Mouse (Mus musculus) forebrain, embryonic 12.5 days (tissue): ENCODE measurements around the gene Timd4. TPM values are rescaled to one million over a fixed set of nuclear protein-coding genes. Genes with fewer than 3 reads are reported as not detected.

Experiments used
- ATAC-seq: fragments of 200-750 bp; cut with Nextera tagmentation; 2 replicates; pipeline ENCODE4 v1.8.0; 2017; ENCODE audit warnings: moderate TSS enrichment; ENCODE audit not compliant: low FRiP score
- H3K27ac ChIP-seq: fragments of 300-500 bp; sonication (generic); 2 replicates; pipeline ENCODE4 v1.5.1; 2016; ENCODE audit warnings: mild to moderate bottlenecking
- H3K27me3 ChIP-seq: fragments of 300-500 bp; sonication (generic); 2 replicates; pipeline ENCODE4 v1.6.1; 2016; ENCODE audit warnings: mild to moderate bottlenecking
- H3K36me3 ChIP-seq: fragments of 300-500 bp; sonication (generic); replicated peaks from 2 replicates; pipeline ENCODE4 v1.6.1; 2016; ENCODE audit warnings: mild to moderate bottlenecking
- H3K4me1 ChIP-seq: fragments of 300-500 bp; sonication (generic); 2 replicates; pipeline ENCODE4 v1.6.1; 2016
- H3K4me2 ChIP-seq: fragments of 300-500 bp; sonication (generic); 2 replicates; pipeline ENCODE4 v1.6.1; 2016; ENCODE audit warnings: mild to moderate bottlenecking, moderate library complexity
- H3K4me3 ChIP-seq: fragments of 300-500 bp; sonication (generic); replicated peaks from 2 replicates; pipeline ENCODE4 v1.5.1; 2016; ENCODE audit warnings: mild to moderate bottlenecking
- H3K9ac ChIP-seq: fragments of 300-500 bp; sonication (generic); 2 replicates; pipeline ENCODE4 v1.6.1; 2016; ENCODE audit warnings: mild to moderate bottlenecking
- H3K9me3 ChIP-seq: fragments of 300-500 bp; sonication (generic); 2 replicates; pipeline ENCODE4 v1.6.1; 2016
- WGBS: fragments of 180-500 bp; shearing (Covaris S2); methylation state at CpG from one replicate; pipeline ENCODE4 v1.1.7; 2016; 5-methylcytosine and 5-hydroxymethylcytosine counted together
- polyA plus RNA-seq: library from polyadenylated mRNA; unstranded; fragments of >200 nt; fragmentation: Nextera tagmentation; extraction: Ambion mirVana; gene quantifications from 2 replicates; pipeline ENCODE4 v1.2.1, GENCODE M21; 2016

The Timd4 gene
- polyA plus RNA-seq, 1 experiment from 2014 or later, result 0.42 TPM

DNA sequence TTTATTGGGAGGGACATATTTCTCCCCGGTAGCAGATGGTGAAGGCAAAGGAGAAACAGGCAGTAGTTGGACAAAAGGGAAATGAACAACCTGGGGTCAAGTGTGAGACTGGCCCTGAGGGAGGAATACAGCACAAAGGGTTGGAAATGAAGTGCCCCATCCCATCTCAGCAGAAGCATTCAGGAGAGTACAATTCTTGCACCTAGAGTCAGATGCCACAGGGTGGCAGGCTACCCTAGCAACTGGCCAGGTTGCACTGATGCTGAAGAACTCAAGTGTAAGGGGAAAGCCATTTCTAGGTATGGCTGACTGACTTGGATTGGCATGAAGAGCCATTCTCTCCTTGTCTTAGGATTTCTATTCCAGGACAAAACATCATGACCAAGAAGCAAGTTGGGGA is 54.2 kb downstream of the Timd4 start:
- H3K27me3 ChIP-seq, result no peaks in the 10 kb centered on the region
- H3K4me3 ChIP-seq, result no peak overlapping the region
- no peak overlapping the region for H3K4me2 ChIP-seq
- no peak overlapping the region for H3K27ac ChIP-seq
- H3K36me3 ChIP-seq, result no peaks in the 10 kb centered on the region
- no peaks in the 10 kb centered on the region for H3K4me1 ChIP-seq
- H3K9me3 ChIP-seq, result no peaks in the 10 kb centered on the region
- no peak overlapping the region for H3K9ac ChIP-seq
- ATAC-seq, result no peak
- WGBS, result 92% methylated on average over 1 of the region's 1 CpGs

DNA sequence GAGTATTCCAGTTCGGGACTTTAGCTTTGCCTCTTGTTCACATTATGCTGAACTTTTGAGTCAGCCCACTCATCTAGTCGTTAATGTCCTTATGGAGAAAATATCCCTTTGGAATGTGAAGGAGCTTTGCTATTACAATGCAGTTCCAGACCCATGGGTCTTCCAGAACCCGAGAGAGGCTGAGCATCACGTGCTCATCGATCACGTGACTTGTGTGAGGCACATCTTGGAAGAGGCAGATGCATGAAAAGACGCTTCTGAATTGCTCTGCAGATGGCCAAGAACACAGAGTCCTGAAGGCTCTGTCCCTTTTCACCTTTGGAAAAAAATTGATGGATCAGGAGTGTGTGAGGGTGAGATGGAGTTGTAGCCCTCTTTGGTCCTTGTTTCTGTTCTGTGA is 58.0 kb downstream of the Timd4 start:
- no peaks in the 10 kb centered on the region for H3K36me3 ChIP-seq
- H3K9me3 ChIP-seq, result no peaks in the 10 kb centered on the region
- WGBS, result 73% methylated on average over 7 of the region's 7 CpGs
- H3K9ac ChIP-seq, result no peak overlapping the region
- no peak overlapping the region for H3K27ac ChIP-seq
- ATAC-seq, result no peak
- no peaks in the 10 kb centered on the region for H3K27me3 ChIP-seq
- H3K4me1 ChIP-seq, result no peaks in the 10 kb centered on the region
- no peak overlapping the region for H3K4me2 ChIP-seq
- H3K4me3 ChIP-seq, result no peak overlapping the region

DNA sequence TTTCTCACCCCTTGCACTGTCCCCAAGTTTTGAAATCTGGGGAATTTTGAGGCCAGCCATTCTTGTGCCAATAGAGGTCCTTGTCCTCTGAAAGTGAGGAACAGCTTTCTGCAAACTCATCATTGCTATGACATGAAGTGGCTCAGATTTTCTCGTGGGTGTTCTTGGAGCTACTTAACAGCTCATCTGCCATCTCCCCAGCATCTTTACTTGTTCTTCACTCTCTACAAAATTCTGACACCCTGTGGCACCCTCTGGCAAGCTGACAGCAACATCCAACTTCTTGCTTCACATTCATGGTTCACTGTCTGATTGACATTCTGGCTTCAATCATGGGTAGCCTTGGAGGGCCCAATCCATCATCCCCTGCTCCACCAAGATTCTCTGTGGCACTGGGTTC is 65.2 kb downstream of the Timd4 start:
- Histone ChIP-seq H3K27me3 (no peaks in the 10 kb centered on the region), H3K4me1 (no peaks in the 10 kb centered on the region), H3K9ac (no peak overlapping the region), H3K4me2 (no peak overlapping the region), H3K36me3 (no peaks in the 10 kb centered on the region), H3K9me3 (no peaks in the 10 kb centered on the region), H3K27ac (no peak overlapping the region), H3K4me3 (no peak overlapping the region)
- no peak for ATAC-seq
- 77% methylated on average over 1 of the region's 1 CpGs for WGBS

DNA sequence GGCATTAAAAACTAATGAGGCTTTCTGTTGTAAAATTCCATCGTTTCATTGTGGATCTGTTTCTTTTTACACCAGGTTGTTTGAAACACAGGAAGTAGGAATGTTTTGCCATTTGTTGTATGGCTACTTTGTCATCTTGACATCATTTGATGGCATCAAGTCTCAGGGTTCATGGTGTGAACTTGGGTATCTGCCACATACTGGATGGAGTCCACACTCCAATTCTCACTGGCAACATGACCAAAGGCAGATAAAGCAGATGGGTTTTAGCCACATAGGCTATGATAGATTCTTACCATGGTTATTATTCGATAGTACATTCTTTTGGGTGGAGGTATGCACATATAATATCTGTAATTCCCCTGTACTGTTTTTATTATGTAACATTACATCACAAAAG is 71.9 kb downstream of the Timd4 start:
- Histone ChIP-seq H3K4me1 (no peaks in the 10 kb centered on the region), H3K27ac (no peak overlapping the region), H3K27me3 (no peaks in the 10 kb centered on the region), H3K36me3 (no peaks in the 10 kb centered on the region), H3K9ac (no peak overlapping the region), H3K4me3 (no peak overlapping the region), H3K4me2 (no peak overlapping the region), H3K9me3 (no peaks in the 10 kb centered on the region)
- ATAC-seq, result no peak
- WGBS, result 87% methylated on average over 2 of the region's 2 CpGs

DNA sequence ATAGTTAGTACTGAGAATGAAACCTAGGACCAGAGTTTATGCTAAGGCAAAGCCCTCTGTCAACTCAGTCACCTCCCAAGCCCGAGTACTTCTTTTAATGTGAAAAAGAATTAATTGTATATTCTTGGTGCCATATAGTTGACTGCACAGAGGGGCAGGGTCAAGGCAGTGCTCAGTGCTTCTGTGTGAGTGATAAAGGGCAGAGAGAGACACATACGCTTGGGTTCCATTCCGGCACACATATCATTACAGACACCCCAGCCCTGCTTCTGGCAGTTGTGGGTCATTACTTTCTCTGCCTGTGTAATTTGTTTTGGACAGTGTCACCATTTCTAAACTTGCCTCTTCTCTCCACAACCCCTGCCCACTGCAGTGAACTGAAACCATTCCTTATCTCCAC is 78.5 kb downstream of the Timd4 start:
- H3K9ac ChIP-seq, result no peak overlapping the region
- no peak overlapping the region for H3K27ac ChIP-seq
- no peak for ATAC-seq
- H3K36me3 ChIP-seq, result no peaks in the 10 kb centered on the region
- H3K4me2 ChIP-seq, result no peak overlapping the region
- H3K4me1 ChIP-seq, result no peaks in the 10 kb centered on the region
- no peaks in the 10 kb centered on the region for H3K9me3 ChIP-seq
- H3K27me3 ChIP-seq, result no peaks in the 10 kb centered on the region
- no peak overlapping the region for H3K4me3 ChIP-seq
- WGBS, result 85% methylated on average over 3 of the region's 3 CpGs

Other genes starting within 250 kb of the Timd4 start
- gene BC053393, start 239.3 kb upstream of the Timd4 start, polyA plus RNA-seq, result not detected in 2 replicates
- not detected in 2 replicates for gene Dppa1, start 181.5 kb upstream of the Timd4 start, polyA plus RNA-seq
- not detected in 2 replicates for gene Timd2, start 103.7 kb upstream of the Timd4 start, polyA plus RNA-seq
- gene Havcr1, start 75.7 kb upstream of the Timd4 start, polyA plus RNA-seq, result not detected in 2 replicates